Mouse (Mus musculus): ENCODE measurements at regions not wholly inside any gene's neighbourhood (a gene's known extent, or its start where the extent isn't known, plus 50 kb on each side); places are given as distances from the start of the nearest gene placed in this dataset.
"Not testable (repeated sequence)": the region's sequence is repeated elsewhere in the genome, so short reads cannot be mapped to it uniquely, and the experiment has no call there.

DNA sequence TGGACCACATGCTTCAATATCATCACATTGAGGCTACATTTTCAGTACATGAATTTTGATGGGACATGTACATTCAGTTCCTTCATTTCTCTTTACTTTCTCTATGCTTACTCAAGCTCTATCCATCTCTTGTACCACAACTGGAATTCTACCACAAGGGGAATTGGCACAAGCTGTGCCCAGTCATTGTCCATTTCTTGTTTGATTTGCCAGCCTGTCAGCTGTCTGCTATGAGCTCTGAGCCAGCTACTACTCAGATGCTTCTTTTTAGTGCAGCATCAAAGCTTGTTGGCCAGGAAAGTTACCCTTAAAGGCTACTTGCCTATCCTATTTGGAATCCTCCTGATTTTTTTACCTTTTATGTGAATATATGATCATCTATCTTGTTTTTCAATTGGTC is 410.9 kb upstream of the Agtr1b start:
- ATAC-seq: no peak
- Histone ChIP-seq H3K4me3 (ENCODE audit: low read depth, low read length) (no peak overlapping the region), H3K36me3 (ENCODE audit: control insufficient read depth, insufficient read depth) (no peaks in the 10 kb centered on the region), H3K9ac (ENCODE audit: low read depth, low read length) (no peak overlapping the region), H3K4me1 (replicated peaks; ENCODE audit: control insufficient read depth, insufficient read depth, low read length) (no peaks in the 10 kb centered on the region), H3K27ac (ENCODE audit: low read depth, low read length) (no peak overlapping the region), H3K4me2 (replicated peaks; ENCODE audit: low read depth) (no peak overlapping the region), H3K27me3 (replicated peaks; ENCODE audit: control insufficient read depth, insufficient read depth, low read length) (no peaks in the 10 kb centered on the region), H3K9me3 (ENCODE audit: control insufficient read depth) (no peaks in the 10 kb centered on the region)
- TF ChIP-seq CTCF (IDR thresholded peaks at IDR 0.05; ENCODE audit: low read depth): no peak

DNA sequence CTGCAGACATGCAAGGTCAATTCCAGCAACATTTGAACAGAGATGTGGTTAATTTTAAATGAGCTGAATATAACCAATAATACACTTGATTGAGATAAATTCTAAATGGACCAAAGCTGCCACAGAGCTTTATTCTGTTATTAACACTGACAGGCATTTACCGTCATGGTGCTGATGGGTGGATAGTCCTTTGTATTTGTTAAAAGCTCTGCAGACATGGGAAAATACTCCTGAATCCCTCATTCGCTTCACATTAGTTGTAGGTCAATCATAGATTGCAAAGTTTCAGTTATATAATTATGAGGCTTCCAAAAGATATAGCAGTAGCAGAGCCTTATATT is 410.0 kb upstream of the Agtr1b start:
- no peak for ATAC-seq
- Histone ChIP-seq H3K27me3 (replicated peaks; ENCODE audit: control insufficient read depth, insufficient read depth, low read length) (no peaks in the 10 kb centered on the region), H3K9ac (ENCODE audit: low read depth, low read length) (no peak overlapping the region), H3K9me3 (ENCODE audit: control insufficient read depth) (no peaks in the 10 kb centered on the region), H3K27ac (ENCODE audit: low read depth, low read length) (no peak overlapping the region), H3K4me3 (ENCODE audit: low read depth, low read length) (no peak overlapping the region), H3K4me1 (replicated peaks; ENCODE audit: control insufficient read depth, insufficient read depth, low read length) (no peaks in the 10 kb centered on the region), H3K4me2 (replicated peaks; ENCODE audit: low read depth) (no peak overlapping the region), H3K36me3 (ENCODE audit: control insufficient read depth, insufficient read depth) (no peaks in the 10 kb centered on the region)
- 88% methylated on average over 2 of the region's 2 CpGs for WGBS
- TF ChIP-seq CTCF (IDR thresholded peaks at IDR 0.05; ENCODE audit: low read depth): no peak

DNA sequence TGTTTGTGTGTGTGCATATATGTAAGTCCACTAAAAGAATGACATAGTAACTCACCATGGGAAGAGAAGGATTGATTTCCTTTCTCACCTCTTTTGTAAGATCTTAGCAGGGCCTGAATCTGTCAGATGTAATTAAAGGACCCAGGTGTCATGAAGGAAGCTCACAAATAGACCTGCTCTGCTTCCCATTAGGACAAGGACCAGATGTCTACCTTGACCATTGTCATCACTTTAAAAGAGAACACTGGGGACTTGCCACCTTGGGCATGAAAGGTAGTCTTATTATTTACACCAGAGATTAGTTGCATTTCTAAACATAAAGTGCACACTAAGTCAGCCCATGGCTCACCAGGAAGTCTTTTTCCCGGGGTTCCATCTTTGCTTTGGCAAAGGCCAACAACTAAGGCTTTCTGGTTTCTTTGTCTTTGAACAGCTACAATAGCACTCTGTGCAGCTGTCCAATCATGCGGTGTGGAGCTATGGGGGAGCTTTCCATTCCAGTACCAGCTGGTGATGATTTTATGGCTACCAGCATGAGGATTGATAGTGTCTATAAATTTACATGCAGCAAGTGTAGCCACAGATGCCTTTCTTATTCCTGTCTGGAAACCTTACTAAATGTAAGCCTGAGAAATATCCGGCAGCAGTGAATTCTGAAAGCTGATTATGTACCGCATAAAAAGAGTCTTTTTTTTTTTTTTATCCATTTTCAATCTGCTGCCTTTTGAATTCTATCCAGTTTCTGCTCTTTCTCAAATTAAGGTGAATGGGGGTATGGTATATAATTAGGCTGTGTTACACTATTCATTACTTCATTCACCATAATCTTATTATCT is 409.4 kb upstream of the Agtr1b start:
- WGBS: 80% methylated on average over 4 of the region's 4 CpGs

DNA sequence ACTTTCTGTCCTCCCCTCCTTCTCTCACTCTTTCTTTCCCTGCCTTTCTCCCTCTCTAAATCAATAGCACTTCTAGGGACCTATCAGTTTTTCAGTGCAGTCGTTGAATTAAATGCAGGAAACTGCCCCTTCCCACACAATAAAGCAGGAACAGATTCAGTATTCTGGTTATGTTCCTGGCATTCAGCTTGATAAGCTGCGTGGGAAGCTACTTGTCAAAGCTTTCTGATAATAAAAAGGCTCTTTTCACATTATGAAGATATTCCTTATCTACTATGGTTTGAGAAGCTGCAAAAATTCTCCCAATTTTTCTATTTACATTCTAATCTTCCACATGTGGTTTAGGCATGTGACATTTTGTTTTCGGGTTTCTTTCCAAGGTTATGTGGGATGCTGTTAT is 367.3 kb upstream of the Agtr1b start:
- no peak for TF ChIP-seq CTCF (IDR thresholded peaks at IDR 0.05; ENCODE audit: low read depth)
- no peak for ATAC-seq
- Histone ChIP-seq H3K9ac (ENCODE audit: low read depth, low read length) (no peak overlapping the region), H3K4me3 (ENCODE audit: low read depth, low read length) (no peak overlapping the region), H3K4me2 (replicated peaks; ENCODE audit: low read depth) (no peak overlapping the region), H3K9me3 (ENCODE audit: control insufficient read depth) (no peaks in the 10 kb centered on the region), H3K27me3 (replicated peaks; ENCODE audit: control insufficient read depth, insufficient read depth, low read length) (no peaks in the 10 kb centered on the region), H3K27ac (ENCODE audit: low read depth, low read length) (no peak overlapping the region), H3K36me3 (ENCODE audit: control insufficient read depth, insufficient read depth) (no peaks in the 10 kb centered on the region), H3K4me1 (replicated peaks; ENCODE audit: control insufficient read depth, insufficient read depth, low read length) (no peaks in the 10 kb centered on the region)
- WGBS: 67% methylated on average over 3 of the region's 3 CpGs

More for the DNA sequence above, 409.4 kb upstream of the Agtr1b start:
- Histone ChIP-seq H3K4me1 (replicated peaks; ENCODE audit: control insufficient read depth, insufficient read depth, low read length) (no peaks in the 10 kb centered on the region), H3K9ac (ENCODE audit: low read depth, low read length) (no peak overlapping the region), H3K4me3 (ENCODE audit: low read depth, low read length) (no peak overlapping the region), H3K36me3 (ENCODE audit: control insufficient read depth, insufficient read depth) (no peaks in the 10 kb centered on the region), H3K27ac (ENCODE audit: low read depth, low read length) (no peak overlapping the region), H3K27me3 (replicated peaks; ENCODE audit: control insufficient read depth, insufficient read depth, low read length) (no peaks in the 10 kb centered on the region), H3K9me3 (ENCODE audit: control insufficient read depth) (no peaks in the 10 kb centered on the region), H3K4me2 (replicated peaks; ENCODE audit: low read depth) (no peak overlapping the region)
- no peak for TF ChIP-seq CTCF (IDR thresholded peaks at IDR 0.05; ENCODE audit: low read depth)
- ATAC-seq: no peak

DNA sequence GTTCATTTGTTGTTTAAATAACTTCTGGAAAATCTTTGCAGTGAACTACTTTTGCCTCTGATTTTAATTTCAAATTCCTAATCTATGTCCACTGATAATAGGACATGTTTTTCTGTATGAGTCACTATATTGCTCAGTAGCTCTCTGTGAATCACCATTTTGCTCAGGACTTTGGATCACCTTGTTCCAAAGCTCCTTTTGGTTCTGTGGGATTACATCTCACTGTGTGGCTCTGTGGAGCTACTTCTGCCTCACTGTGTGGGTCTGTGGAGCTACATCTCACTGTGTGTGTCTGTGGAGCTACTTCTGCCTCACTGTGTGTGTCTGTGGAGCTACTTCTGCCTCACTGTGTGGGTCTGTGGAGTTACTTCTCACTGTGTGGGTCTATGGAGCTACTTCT is 365.0 kb upstream of the Agtr1b start:
- Histone ChIP-seq H3K4me2 (replicated peaks; ENCODE audit: low read depth) (no peak overlapping the region), H3K9ac (ENCODE audit: low read depth, low read length) (no peak overlapping the region), H3K36me3 (ENCODE audit: control insufficient read depth, insufficient read depth) (no peaks in the 10 kb centered on the region), H3K27ac (ENCODE audit: low read depth, low read length) (no peak overlapping the region), H3K9me3 (ENCODE audit: control insufficient read depth) (no peaks in the 10 kb centered on the region), H3K27me3 (replicated peaks; ENCODE audit: control insufficient read depth, insufficient read depth, low read length) (no peaks in the 10 kb centered on the region), H3K4me3 (ENCODE audit: low read depth, low read length) (no peak overlapping the region), H3K4me1 (replicated peaks; ENCODE audit: control insufficient read depth, insufficient read depth, low read length) (no peaks in the 10 kb centered on the region)
- no peak for TF ChIP-seq CTCF (IDR thresholded peaks at IDR 0.05; ENCODE audit: low read depth)
- ATAC-seq: no peak

DNA sequence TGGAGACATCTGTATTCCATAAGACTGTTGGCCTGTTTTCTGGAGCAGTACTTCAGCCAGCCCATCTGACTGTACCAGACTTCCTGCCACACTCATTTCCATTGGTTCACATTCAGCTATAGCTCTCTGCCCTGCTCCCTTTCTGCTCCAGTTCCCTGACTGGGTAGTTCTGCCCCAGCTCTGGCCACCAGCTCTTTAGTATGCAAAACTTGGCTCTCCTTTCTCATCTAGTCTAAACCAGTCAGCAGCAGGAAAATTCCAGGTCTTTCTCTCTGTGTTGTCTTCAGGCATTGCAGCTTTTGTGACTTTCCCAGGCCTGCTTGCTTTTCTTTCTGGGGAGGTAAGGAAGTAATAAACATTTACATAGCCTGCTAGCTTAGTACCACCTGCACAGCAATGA is 363.5 kb upstream of the Agtr1b start:
- Histone ChIP-seq H3K4me2 (replicated peaks; ENCODE audit: low read depth) (no peak overlapping the region), H3K4me3 (ENCODE audit: low read depth, low read length) (no peak overlapping the region), H3K9ac (ENCODE audit: low read depth, low read length) (no peak overlapping the region), H3K4me1 (replicated peaks; ENCODE audit: control insufficient read depth, insufficient read depth, low read length) (no peaks in the 10 kb centered on the region), H3K27me3 (replicated peaks; ENCODE audit: control insufficient read depth, insufficient read depth, low read length) (no peaks in the 10 kb centered on the region), H3K9me3 (ENCODE audit: control insufficient read depth) (no peaks in the 10 kb centered on the region), H3K27ac (ENCODE audit: low read depth, low read length) (no peak overlapping the region), H3K36me3 (ENCODE audit: control insufficient read depth, insufficient read depth) (no peaks in the 10 kb centered on the region)
- TF ChIP-seq CTCF (IDR thresholded peaks at IDR 0.05; ENCODE audit: low read depth): no peak
- ATAC-seq: no peak

DNA sequence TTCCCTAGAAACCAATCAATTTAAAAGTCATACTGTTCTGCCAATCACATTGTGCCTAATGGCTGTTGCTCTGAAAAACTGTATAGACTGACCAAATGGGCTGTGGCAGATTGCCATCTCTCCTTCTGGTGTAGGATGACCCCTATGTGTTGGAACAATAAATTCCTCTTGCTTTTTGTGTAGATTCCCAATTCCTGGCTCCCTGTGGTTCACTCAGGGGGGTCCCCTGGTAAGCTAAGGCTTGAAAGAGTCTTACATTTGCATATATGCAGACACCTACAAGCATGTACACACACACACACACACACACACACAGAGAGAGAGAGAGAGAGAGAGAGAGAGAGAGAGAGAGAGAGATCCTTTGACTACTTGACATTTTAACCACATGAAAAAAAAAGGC is 362.8 kb upstream of the Agtr1b start:
- H3K4me3 ChIP-seq (ENCODE audit: low read depth, low read length); H3K27me3 ChIP-seq (replicated peaks; ENCODE audit: control insufficient read depth, insufficient read depth, low read length); H3K4me1 ChIP-seq (replicated peaks; ENCODE audit: control insufficient read depth, insufficient read depth, low read length); H3K27ac ChIP-seq (ENCODE audit: low read depth, low read length); H3K36me3 ChIP-seq (ENCODE audit: control insufficient read depth, insufficient read depth); ATAC-seq; H3K4me2 ChIP-seq (replicated peaks; ENCODE audit: low read depth); H3K9me3 ChIP-seq (ENCODE audit: control insufficient read depth); H3K9ac ChIP-seq (ENCODE audit: low read depth, low read length): not testable (repeated sequence)
